Mouse (Mus musculus): ENCODE results near the gene Itsn1. TPM values are rescaled to one million over a fixed set of nuclear protein-coding genes. Genes with fewer than 3 reads are reported as not detected.

Gene Itsn1
- polyA plus RNA-seq, 2 experiments: 31.4 to 46.8 TPM

DNA sequence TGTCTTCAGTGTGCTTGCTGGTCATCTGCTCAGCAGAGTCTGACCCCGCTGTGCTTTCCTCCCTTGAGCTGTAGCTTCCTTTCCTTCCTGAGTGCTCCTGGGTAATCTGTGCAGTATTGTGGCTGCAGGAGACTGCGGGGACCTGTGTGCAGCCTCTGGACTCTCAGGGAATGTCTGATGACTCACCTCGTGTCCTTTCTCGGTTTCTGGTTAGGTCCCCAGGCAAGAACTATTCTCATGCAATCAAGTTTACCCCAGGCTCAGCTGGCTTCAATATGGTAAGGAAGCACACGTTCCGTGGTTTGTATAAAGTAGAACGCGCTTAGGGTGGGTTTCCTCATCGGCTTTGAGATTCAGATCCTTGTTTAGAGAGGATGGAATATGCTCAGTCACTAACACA is 82.8 kb downstream of the Itsn1 start:
- H3K9ac ChIP-seq (replicated peaks): no peak overlapping the region
- H3K4me1 ChIP-seq (replicated peaks; ENCODE audit: control insufficient read depth in 2 of 2, insufficient read depth in 2 of 2, low read length in 1 of 2): peaks cover 2% of the 10 kb centered on the region in 2 experiments; a peak in 3 of 4 replicates
- H3K36me3 ChIP-seq (replicated peaks; ENCODE audit: control insufficient read depth, insufficient read depth, low read depth): peaks cover 72% of the 10 kb centered on the region
- TF ChIP-seq CTCF (IDR thresholded peaks at IDR 0.05; ENCODE audit: low read depth): no peak
- no peak for TF ChIP-seq EP300 (IDR thresholded peaks at IDR 0.05; ENCODE audit: low read depth)
- 73% methylated on average over 9 of the region's 9 CpGs for WGBS (ENCODE audit: insufficient replicate concordance)
- no peaks in the 10 kb centered on the region for H3K9me3 ChIP-seq (ENCODE audit: control insufficient read depth, low read length)
- H3K4me3 ChIP-seq (ENCODE audit: insufficient read depth in 1 of 2, low read depth in 2 of 2, low read length in 2 of 2): no peak overlapping the region
- no peaks in the 10 kb centered on the region for H3K27me3 ChIP-seq (ENCODE audit: control insufficient read depth, insufficient read depth, low read length)
- no peak overlapping the region for H3K27ac ChIP-seq
- DNase-seq (ENCODE audit: low read depth in 3 of 3, low spot score in 3 of 3): no peak
- H3K4me2 ChIP-seq (ENCODE audit: low read depth): no peak overlapping the region
- ATAC-seq (ENCODE audit: insufficient read depth): no peak

DNA sequence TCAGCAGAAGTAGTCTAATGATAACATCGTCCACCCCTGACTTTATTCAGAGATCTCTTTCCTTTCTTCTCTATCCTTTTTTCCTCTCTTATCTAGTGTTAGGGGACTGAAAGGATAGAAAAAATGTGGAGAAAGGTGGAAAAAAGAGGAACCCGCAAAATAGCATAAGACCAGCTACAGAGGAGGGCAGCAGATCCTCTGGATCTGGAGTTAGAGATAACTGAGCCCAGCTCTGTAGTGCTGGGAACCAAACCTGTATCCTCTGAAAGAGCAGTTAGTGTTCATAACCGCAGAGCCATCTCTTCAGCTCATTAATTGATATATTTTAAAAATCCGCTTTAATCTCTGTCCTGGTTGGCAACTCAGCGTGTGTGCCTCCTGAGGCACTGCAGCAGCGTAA is 84.5 kb downstream of the Itsn1 start:
- 91% methylated on average over 6 of the region's 6 CpGs for WGBS (ENCODE audit: insufficient replicate concordance)
- H3K4me1 ChIP-seq (replicated peaks; ENCODE audit: control insufficient read depth in 2 of 2, insufficient read depth in 2 of 2, low read length in 1 of 2): no peaks in the 10 kb centered on the region; a peak in 1 of 4 replicates
- H3K4me2 ChIP-seq (ENCODE audit: low read depth): no peak overlapping the region
- peaks cover 79% of the 10 kb centered on the region for H3K36me3 ChIP-seq (replicated peaks; ENCODE audit: control insufficient read depth, insufficient read depth, low read depth)
- H3K9me3 ChIP-seq (ENCODE audit: control insufficient read depth, low read length): no peaks in the 10 kb centered on the region
- DNase-seq (ENCODE audit: low read depth in 3 of 3, low spot score in 3 of 3) (no peak), ATAC-seq (ENCODE audit: insufficient read depth) (no peak)
- no peak overlapping the region for H3K9ac ChIP-seq (replicated peaks)
- H3K27me3 ChIP-seq (ENCODE audit: control insufficient read depth, insufficient read depth, low read length): no peaks in the 10 kb centered on the region
- TF ChIP-seq CTCF (IDR thresholded peaks at IDR 0.05; ENCODE audit: low read depth) (no peak), EP300 (IDR thresholded peaks at IDR 0.05; ENCODE audit: low read depth) (no peak)
- no peak overlapping the region for H3K4me3 ChIP-seq (ENCODE audit: insufficient read depth in 1 of 2, low read depth in 2 of 2, low read length in 2 of 2)
- H3K27ac ChIP-seq: no peak overlapping the region

DNA sequence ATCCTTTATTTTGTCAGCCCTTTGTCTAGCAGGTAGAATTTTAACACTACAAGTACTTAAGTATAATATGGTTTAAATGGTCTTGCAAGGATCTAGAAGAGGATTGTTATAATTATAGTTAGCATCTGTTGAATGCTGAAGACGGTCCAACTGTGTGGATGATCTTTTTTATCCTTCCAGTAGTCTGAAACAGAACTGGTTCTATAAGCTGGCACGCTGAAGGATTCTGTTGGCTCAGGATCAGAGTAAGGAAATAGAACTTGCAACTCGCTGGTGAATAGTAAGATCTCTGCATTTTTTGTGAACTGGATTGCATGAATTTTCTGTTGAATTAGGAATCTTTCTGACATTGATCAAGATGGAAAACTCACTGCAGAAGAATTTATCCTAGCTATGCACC is 86.0 kb downstream of the Itsn1 start:
- no peaks in the 10 kb centered on the region for H3K9me3 ChIP-seq (ENCODE audit: control insufficient read depth, low read length)
- H3K9ac ChIP-seq (replicated peaks): no peak overlapping the region
- H3K36me3 ChIP-seq (replicated peaks; ENCODE audit: control insufficient read depth, insufficient read depth, low read depth): peaks cover 80% of the 10 kb centered on the region
- H3K4me2 ChIP-seq (ENCODE audit: low read depth): no peak overlapping the region
- DNase-seq (ENCODE audit: low read depth in 3 of 3, low spot score in 3 of 3) (no peak), ATAC-seq (ENCODE audit: insufficient read depth) (no peak)
- WGBS (ENCODE audit: insufficient replicate concordance): 83% methylated on average over 3 of the region's 3 CpGs
- H3K27me3 ChIP-seq (ENCODE audit: control insufficient read depth, insufficient read depth, low read length): no peaks in the 10 kb centered on the region
- H3K27ac ChIP-seq: no peak overlapping the region
- no peak for TF ChIP-seq CTCF (IDR thresholded peaks at IDR 0.05; ENCODE audit: low read depth)
- no peaks in the 10 kb centered on the region for H3K4me1 ChIP-seq (replicated peaks; ENCODE audit: control insufficient read depth in 2 of 2, insufficient read depth in 2 of 2, low read length in 1 of 2)
- H3K4me3 ChIP-seq (ENCODE audit: insufficient read depth in 1 of 2, low read depth in 2 of 2, low read length in 2 of 2): no peak overlapping the region

DNA sequence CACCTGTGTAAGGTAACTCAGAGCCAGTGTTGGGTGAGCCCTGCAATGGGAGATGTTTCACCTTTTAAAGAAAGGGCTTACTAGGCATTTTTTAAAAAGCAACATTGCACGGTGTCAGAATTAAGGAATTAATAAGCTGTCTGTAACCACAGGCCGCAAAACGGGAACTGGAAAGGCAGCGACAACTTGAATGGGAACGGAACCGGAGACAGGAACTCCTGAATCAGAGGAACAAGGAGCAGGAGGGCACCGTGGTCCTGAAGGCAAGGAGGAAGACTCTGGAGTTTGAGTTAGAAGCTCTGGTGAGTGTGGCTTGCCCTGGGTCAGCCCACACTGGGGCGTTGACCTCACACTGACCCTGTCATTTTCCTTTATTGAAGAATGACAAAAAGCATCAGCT is 91.2 kb downstream of the Itsn1 start:
- peaks cover 82% of the 10 kb centered on the region for H3K36me3 ChIP-seq (replicated peaks; ENCODE audit: control insufficient read depth, insufficient read depth, low read depth)
- no peak for ATAC-seq (ENCODE audit: insufficient read depth)
- no peak for TF ChIP-seq EP300 (IDR thresholded peaks at IDR 0.05; ENCODE audit: low read depth)
- TF ChIP-seq CTCF (IDR thresholded peaks at IDR 0.05; ENCODE audit: low read depth): no peak

DNA sequence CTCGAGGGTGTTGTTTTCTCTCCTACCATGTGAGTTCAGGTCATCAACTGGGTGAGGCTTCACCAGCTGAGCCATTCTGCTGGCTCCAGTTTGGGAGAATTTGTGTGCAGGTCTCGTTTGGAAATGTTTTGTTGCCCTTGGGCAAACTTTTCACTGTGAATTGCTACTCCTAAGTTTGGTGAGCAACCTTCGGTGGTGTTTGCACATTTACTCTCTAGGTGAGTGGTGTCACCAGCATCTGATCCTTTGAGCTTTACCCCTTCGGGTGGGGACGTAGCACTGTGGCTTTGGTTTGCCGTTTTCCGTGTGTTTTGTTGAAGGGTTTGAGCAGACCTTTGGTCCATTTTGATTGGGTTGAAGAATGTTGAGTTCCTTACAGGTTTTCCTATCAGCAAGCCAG is 93.2 kb downstream of the Itsn1 start:
- no peaks in the 10 kb centered on the region for H3K9me3 ChIP-seq (ENCODE audit: control insufficient read depth, low read length)
- no peak; the same call in 1 of the 2 replicates for ATAC-seq (ENCODE audit: insufficient read depth)
- H3K27me3 ChIP-seq (ENCODE audit: control insufficient read depth, insufficient read depth, low read length): no peaks in the 10 kb centered on the region
- peak overlapping the region; percentile 61 for H3K4me2 ChIP-seq (ENCODE audit: low read depth)
- peaks cover 78% of the 10 kb centered on the region for H3K36me3 ChIP-seq (replicated peaks; ENCODE audit: control insufficient read depth, insufficient read depth, low read depth)
- H3K4me3 ChIP-seq (ENCODE audit: insufficient read depth in 1 of 2, low read depth in 2 of 2, low read length in 2 of 2): no peak overlapping the region
- WGBS (ENCODE audit: insufficient replicate concordance): 63% methylated on average over 7 of the region's 7 CpGs
- no peak for TF ChIP-seq EP300 (IDR thresholded peaks at IDR 0.05; ENCODE audit: low read depth)
- no peak for TF ChIP-seq CTCF (IDR thresholded peaks at IDR 0.05; ENCODE audit: low read depth)
- H3K9ac ChIP-seq (replicated peaks): peak overlapping the region; percentile 52
- peaks cover 24 to 28% of the 10 kb centered on the region in 2 experiments for H3K4me1 ChIP-seq (replicated peaks; ENCODE audit: control insufficient read depth in 2 of 2, insufficient read depth in 2 of 2, low read length in 1 of 2)
- no peak for DNase-seq (ENCODE audit: low read depth in 3 of 3, low spot score in 3 of 3)
- H3K27ac ChIP-seq: peak overlapping the region; percentile 58

More for the DNA sequence above, 91.2 kb downstream of the Itsn1 start:
- peaks cover 17 to 21% of the 10 kb centered on the region in 2 experiments for H3K4me1 ChIP-seq (replicated peaks; ENCODE audit: control insufficient read depth in 2 of 2, insufficient read depth in 2 of 2, low read length in 1 of 2)
- H3K27ac ChIP-seq: no peak overlapping the region
- H3K9ac ChIP-seq (replicated peaks): no peak overlapping the region
- no peak for DNase-seq (ENCODE audit: low read depth in 3 of 3, low spot score in 3 of 3)
- H3K9me3 ChIP-seq (ENCODE audit: control insufficient read depth, low read length): no peaks in the 10 kb centered on the region
- no peaks in the 10 kb centered on the region for H3K27me3 ChIP-seq (ENCODE audit: control insufficient read depth, insufficient read depth, low read length)
- no peak overlapping the region for H3K4me3 ChIP-seq (ENCODE audit: insufficient read depth in 1 of 2, low read depth in 2 of 2, low read length in 2 of 2)
- WGBS (ENCODE audit: insufficient replicate concordance): 50% methylated on average over 8 of the region's 8 CpGs
- H3K4me2 ChIP-seq (ENCODE audit: low read depth): no peak overlapping the region

Data from liver, embryonic 14.5 days (tissue).